Mouse (Mus musculus): ENCODE measurements around the gene Ube2e2.
"Not testable (repeated sequence)": the region's sequence is repeated elsewhere in the genome, so short reads cannot be mapped to it uniquely, and the experiment has no call there.

Ube2e2 gene

DNA sequence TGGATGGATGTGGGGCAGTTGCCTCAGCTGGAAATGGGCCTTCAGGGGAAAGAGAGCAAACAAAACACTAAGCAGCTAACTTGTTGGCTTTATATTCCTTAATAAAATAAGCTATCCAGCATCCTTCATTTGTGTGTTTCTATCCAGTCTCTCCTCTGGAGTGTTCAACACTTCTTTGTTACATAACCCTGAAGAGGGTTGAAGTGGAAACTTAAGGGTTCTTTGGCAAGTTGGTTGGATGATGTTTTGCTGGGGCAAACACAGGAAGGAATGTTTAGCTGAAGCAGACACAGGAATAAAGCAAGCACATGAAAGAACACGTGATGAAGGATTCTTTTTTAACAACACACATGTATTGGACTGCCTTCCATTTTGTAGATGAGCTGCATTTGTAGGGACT is 256.3 kb downstream of the Ube2e2 start:
- DNase-seq (ENCODE audit: low spot score in 2 of 2), result no peak

- DNase-seq (ENCODE audit: low spot score in 2 of 2), result no peak
Measured at GRCm38 (mm10) chr14:18628170-18628569, 265.9 kb downstream of the Ube2e2 start.

GRCm38 (mm10) chr14:18618603-18619002 is 275.5 kb downstream of the Ube2e2 start:
- no peak for DNase-seq (ENCODE audit: low spot score in 2 of 2)

GRCm38 (mm10) chr14:18601927-18602326 is 292.1 kb downstream of the Ube2e2 start:
- DNase-seq (ENCODE audit: low spot score in 2 of 2), result no peak

DNA sequence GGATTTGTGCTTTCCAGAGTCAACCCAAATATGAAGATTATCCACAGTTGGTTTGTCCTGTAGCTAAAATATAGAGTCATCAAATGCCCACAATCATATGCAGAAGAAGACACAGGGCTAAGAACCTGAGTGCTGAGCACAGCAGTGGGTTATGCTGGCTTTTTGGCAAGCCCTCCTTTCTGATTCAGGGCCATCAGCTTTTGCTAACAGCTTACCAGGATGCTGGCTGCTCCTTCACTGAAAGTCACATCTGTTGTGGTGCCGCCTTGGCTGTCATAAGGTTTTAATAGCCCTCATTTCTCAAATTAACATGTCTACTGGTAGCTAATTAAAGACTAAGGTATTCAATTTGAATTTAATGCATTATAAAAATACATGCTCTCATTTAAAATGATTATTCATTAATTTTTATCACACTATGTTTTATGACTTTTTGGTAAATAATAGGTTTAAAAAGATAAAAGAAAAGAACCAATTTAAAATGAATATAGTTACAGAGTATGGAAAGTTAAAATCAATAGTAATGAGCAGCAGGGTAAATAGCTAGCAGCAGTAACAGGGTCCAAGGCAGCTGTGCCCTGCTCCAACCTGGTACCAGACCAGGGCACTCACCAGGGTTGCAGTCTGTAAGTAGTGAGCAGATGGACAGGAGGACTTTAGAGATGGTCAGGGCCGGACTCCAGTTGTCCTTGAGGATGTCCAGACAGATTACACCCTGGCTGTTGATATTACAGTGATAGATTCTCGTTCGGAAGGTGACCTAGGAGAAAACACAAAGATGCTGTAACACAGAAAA is 307.6 kb downstream of the Ube2e2 start:
- no peak for DNase-seq (ENCODE audit: low spot score in 2 of 2)

DNA sequence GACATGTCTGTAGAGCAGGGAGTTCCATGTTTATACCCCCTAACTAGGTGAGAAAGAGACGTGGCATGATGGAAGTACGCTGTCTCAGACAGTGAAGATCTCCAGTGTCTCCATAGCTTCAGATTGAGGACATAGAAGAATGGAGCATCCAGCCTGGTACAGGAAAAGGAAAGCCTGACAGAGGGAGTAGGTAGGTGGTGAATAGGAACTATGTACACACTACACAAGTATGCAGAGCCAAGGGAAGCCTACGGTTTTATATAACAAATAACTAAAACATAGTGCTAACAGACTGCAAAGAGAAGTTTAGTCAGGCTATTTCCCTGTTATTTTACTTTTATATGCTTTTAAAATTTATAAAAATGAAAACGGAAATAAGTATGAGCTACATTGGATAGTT is 312.3 kb downstream of the Ube2e2 start:
- DNase-seq (ENCODE audit: low spot score in 2 of 2), result no peak

DNA sequence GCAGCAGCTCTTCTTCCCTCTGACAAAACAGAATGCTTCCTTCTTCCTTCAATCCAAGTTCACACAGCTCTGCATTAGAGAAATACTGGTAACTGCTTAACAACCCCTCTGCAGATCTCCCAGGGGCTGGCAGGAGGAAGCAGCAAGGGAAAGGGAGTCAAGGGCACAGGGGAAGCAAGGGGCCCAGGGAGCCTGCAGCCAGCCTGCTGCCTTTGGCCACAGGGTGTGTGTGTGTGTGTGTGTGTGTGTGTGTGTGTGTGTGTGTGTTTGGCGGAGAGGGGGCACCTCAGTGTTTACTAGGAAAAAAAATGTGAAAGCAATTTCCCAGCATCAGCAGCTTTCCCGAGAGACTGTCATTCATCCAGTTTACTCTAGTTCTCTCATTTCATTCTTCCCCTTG is 319.3 kb downstream of the Ube2e2 start:
- no peak for DNase-seq (ENCODE audit: low spot score in 2 of 2)

DNA sequence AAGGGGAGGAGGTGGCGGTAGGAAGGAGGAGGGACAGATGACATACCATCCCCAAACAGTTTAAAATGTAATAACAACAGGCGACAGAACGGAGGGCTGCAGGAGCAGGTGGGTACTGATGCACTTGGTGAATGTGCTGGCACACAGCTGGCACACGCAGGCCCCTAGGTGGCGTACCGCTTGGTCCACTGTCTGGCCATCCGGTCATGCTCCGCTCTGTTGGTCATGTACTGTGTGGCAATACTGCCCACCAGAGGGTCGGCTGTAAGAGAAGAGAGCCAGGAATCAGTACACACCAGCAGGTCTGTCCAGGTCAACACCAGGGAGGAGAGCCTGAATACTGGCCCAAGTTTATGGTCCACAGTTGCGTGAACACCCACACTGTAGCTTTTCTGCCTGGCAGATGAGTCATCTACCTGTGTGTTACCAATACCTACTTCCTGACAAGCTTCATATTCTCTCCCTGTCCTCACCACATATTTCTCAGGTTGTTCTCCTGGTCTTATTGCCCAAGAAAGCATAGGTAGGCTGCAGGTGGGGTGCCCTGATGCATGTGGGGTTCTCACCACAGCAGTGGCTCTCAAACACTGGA is 319.8 kb downstream of the Ube2e2 start:
- DNase-seq (ENCODE audit: low spot score in 2 of 2), result no peak

GRCm38 (mm10) chr14:18573286-18573956 is 320.6 kb downstream of the Ube2e2 start:
- DNase-seq (ENCODE audit: low spot score in 2 of 2), result no peak

DNA sequence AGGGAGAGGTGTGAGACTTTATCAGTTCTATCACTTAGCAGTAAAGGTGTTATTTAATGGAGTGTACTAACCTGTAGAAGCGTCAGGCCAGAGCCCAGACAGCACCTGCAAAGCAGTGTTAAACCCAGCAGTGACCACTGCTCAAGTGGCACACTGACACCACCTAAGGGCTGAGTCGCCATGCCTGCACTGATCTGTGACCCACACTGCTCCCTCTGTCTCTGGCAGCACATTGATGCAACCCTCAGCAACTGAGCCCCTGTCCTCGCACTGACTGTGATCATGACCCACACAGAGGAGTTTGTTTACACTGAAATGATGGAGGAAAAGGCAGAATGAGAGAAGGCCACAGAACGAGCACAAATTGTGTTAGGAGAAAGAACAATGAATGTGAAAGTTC is 321.2 kb downstream of the Ube2e2 start:
- DNase-seq (ENCODE audit: low spot score in 2 of 2), result no peak

- no peak for DNase-seq (ENCODE audit: low spot score in 2 of 2)
Measured at GRCm38 (mm10) chr14:18569615-18570014, 324.5 kb downstream of the Ube2e2 start.

GRCm38 (mm10) chr14:18564999-18565398 is 329.1 kb downstream of the Ube2e2 start:
- not testable (repeated sequence) for DNase-seq (ENCODE audit: low spot score in 2 of 2)

- no peak for DNase-seq (ENCODE audit: low spot score in 2 of 2)
Measured at GRCm38 (mm10) chr14:18555287-18555686, 338.8 kb downstream of the Ube2e2 start.

- no peak for DNase-seq (ENCODE audit: low spot score in 2 of 2)
Measured at GRCm38 (mm10) chr14:18554627-18554988, 339.5 kb downstream of the Ube2e2 start.

DNA sequence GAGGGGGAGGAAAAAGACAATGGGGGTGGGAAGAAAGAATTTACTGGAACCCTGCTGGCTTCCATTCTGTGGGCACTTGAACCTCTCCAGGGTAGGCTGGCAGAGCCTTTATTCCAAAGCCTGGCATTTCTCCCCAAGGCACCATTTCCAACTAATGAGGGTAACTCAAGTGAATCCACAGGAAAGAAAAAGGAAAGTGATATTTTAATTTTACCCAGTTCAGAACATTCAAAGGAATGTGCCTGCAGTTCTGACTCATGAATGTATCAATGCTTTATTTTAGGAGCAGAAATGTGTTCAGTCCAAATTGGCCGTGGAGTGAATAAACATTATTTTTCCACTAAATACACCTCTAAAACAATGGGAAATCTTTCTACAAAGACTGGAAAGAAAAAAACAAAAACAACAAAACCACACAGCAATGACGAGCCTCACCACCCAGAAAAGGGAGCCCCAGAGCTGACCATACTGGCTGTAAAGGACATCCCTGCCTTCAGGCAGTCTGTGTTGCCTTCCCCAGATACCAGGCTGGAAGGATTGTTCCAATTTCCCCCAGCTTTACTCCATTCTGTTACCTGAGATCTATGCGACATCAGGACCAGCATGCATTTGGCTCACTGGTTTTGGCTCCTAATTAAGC is 340.0 kb downstream of the Ube2e2 start:
- no peak for DNase-seq (ENCODE audit: low spot score in 2 of 2)

GRCm38 (mm10) chr14:18547541-18547940 is 346.5 kb downstream of the Ube2e2 start:
- DNase-seq (ENCODE audit: low spot score in 2 of 2), result no peak

DNA sequence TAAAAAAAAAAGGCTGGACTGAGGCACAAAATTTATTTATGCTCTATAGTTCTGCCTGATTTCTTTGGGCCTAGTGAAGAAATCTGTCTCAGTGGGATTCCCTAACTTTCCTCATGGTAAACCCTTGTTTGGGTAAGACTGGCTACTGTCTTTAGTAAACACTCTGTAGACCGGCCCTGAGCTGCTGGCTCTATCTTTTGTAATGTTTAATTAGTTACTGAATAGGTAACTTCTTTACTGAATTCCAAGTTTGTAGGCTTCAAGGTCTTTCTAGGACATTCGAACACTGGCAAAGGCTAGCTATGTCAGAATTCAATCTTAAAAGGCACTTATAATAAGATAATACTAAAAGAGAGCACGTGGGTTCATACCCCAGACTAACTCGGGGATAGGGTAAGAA is 355.0 kb downstream of the Ube2e2 start:
- not testable (repeated sequence) for DNase-seq (ENCODE audit: low spot score in 2 of 2)

GRCm38 (mm10) chr14:18530899-18531298 is 363.2 kb downstream of the Ube2e2 start:
- DNase-seq (ENCODE audit: low spot score in 2 of 2), result no peak

GRCm38 (mm10) chr14:18530496-18530895 is 363.6 kb downstream of the Ube2e2 start:
- DNase-seq (ENCODE audit: low spot score in 2 of 2), result no peak

Data from spleen, postnatal 36 days (tissue).